Mouse (Mus musculus) stomach, embryonic 16.5 days (tissue): ENCODE measurements around the gene Asna1. TPM values are rescaled to one million over a fixed set of nuclear protein-coding genes. Genes with fewer than 3 reads are reported as not detected.

ENCODE experiments used
- ATAC-seq: fragments of 200-750 bp; cut with Nextera tagmentation; 2 replicates; pipeline ENCODE4 v1.8.0; 2017; ENCODE audit warnings: moderate number of reproducible peaks, moderate TSS enrichment; ENCODE audit not compliant: insufficient read depth, low FRiP score
- H3K27ac ChIP-seq: fragments of 300-500 bp; sonication (generic); 2 replicates; pipeline ENCODE4 v1.5.1; 2014; ENCODE audit warnings: low read length
- H3K27me3 ChIP-seq: fragments of 300-500 bp; sonication (generic); 2 replicates; pipeline ENCODE4 v1.6.1; 2014; ENCODE audit warnings: low read length, control low read depth, mixed read lengths; ENCODE audit not compliant: control insufficient read depth, insufficient read depth
- H3K36me3 ChIP-seq: fragments of 300-500 bp; sonication (generic); 2 replicates; pipeline ENCODE4 v1.6.1; 2014; ENCODE audit warnings: low read length; ENCODE audit not compliant: control insufficient read depth, insufficient read depth
- H3K4me1 ChIP-seq: fragments of 300-500 bp; sonication (generic); 2 replicates; pipeline ENCODE4 v1.6.1; 2014; ENCODE audit warnings: low read length, control low read depth, mixed read lengths; ENCODE audit not compliant: control insufficient read depth, insufficient read depth
- H3K4me2 ChIP-seq: fragments of 300-500 bp; sonication (generic); 2 replicates; pipeline ENCODE4 v1.6.1; 2014; ENCODE audit warnings: low read depth, low read length, mixed read lengths
- H3K4me3 ChIP-seq: fragments of 300-500 bp; sonication (generic); replicated peaks from 2 replicates; pipeline ENCODE4 v1.5.1; 2014; ENCODE audit warnings: mild to moderate bottlenecking, low read length
- H3K9ac ChIP-seq: fragments of 300-500 bp; sonication (generic); 2 replicates; pipeline ENCODE4 v1.6.1; 2014; ENCODE audit warnings: low read length
- H3K9me3 ChIP-seq: fragments of 300-500 bp; sonication (generic); replicated peaks from 2 replicates; pipeline ENCODE4 v1.6.1; 2016; ENCODE audit warnings: low read length, control low read depth; ENCODE audit not compliant: control insufficient read depth
- WGBS: fragments of 180-500 bp; shearing (Covaris S2); extraction: QIAGEN DNeasy Blood & Tissue Kit; methylation state at CpG from one replicate; pipeline ENCODE4 v1.1.7; 2014; 5-methylcytosine and 5-hydroxymethylcytosine counted together
- polyA plus RNA-seq: library from polyadenylated mRNA; unstranded; fragments of >200 nt; fragmentation: Nextera tagmentation; extraction: Ambion mirVana; gene quantifications from 2 replicates; pipeline ENCODE4 v1.2.1, GENCODE M21; 2015

The Asna1 gene
- polyA plus RNA-seq, 1 experiment from 2014 or later = 108 TPM

DNA sequence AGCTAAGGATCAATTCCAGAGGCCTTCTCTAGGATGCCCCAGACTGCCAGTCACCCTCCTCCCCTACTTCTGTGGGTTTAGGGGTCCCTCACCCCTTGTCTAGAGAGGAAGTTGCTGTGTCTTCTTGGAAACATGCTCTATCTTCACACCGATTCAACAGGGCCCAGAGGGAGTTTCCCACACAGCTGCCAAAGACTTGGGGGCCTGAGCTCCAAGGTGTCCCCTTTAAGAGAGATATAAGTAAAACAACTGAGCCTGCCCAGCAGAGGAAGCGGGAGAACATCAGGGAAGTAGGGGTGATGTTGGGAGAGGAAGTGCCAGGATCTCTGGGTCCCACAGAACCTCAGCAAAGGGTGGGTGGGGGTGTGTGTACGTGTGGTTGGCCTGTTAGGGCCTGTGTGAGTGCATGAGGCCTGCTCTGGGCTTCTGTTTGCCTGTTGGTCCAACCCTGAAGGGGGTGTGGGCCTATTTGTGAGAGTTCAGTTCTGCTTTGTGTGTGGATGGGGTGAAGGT is 42.5 kb downstream of the Asna1 start:
- WGBS = 35% methylated on average over 3 of the region's 3 CpGs
- peak overlapping the region; percentile 11 for H3K9ac ChIP-seq

DNA sequence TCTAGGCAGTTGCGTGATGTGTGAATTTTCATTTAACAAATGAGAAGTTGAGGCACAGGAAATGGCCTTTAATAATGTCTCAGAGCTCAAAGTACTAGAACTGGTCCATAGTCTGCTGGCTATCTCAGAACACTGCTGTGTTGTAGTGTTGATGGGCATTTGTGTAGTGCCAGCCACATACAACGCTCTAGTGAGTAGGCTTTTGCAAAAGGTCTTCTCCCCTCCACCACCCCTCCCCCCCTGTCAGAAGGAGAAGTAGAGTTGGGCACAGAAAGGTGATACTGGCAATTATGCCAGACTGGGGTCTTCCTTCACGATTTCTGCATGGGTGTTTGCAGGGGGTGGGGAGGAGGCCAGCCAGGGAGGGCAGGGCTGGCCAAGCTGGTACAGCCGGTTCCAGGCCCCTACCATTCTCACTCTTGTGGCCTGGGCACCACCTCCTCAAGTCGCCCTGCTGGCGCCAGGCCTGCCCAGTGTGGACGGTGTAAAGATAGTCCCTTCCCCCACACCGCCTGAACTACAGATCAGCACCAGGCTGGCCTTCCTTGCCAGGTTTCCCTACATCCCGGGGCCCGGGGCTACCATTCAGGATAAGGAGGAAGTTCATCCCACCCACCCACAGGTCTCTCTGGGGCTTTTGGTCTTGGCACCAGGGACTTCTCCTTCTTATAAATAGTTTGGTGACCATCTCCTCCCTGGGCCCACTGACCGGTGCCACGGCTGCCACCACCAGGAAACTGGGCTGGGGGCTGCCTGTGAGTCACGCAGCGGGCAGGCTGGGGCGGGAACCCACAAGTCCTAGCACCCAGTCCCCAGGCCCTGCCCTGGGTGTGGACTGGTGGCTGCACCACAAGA is 43.2 kb downstream of the Asna1 start:
- H3K4me2 ChIP-seq = peak overlapping the region; percentile 12; the same call in 1 of the 2 replicates
- no peak overlapping the region for H3K4me3 ChIP-seq
- no peaks in the 10 kb centered on the region for H3K9me3 ChIP-seq
- H3K9ac ChIP-seq = peak overlapping the region; percentile 11; the same call in 1 of the 2 replicates
- ATAC-seq = no peak
- peaks cover 61% of the 10 kb centered on the region for H3K4me1 ChIP-seq
- H3K27me3 ChIP-seq = no peaks in the 10 kb centered on the region
- no peaks in the 10 kb centered on the region for H3K36me3 ChIP-seq
- H3K27ac ChIP-seq = peak overlapping the region; percentile 94
- 68% methylated on average over 15 of the region's 15 CpGs for WGBS

More for the DNA sequence above, 42.5 kb downstream of the Asna1 start:
- H3K9me3 ChIP-seq = no peaks in the 10 kb centered on the region
- peaks cover 62% of the 10 kb centered on the region for H3K4me1 ChIP-seq
- peak overlapping the region; percentile 12; the same call in 1 of the 2 replicates for H3K4me2 ChIP-seq
- ATAC-seq = no peak
- no peak overlapping the region for H3K4me3 ChIP-seq
- no peaks in the 10 kb centered on the region for H3K27me3 ChIP-seq
- H3K36me3 ChIP-seq = no peaks in the 10 kb centered on the region
- H3K27ac ChIP-seq = peak overlapping the region; percentile 94

DNA sequence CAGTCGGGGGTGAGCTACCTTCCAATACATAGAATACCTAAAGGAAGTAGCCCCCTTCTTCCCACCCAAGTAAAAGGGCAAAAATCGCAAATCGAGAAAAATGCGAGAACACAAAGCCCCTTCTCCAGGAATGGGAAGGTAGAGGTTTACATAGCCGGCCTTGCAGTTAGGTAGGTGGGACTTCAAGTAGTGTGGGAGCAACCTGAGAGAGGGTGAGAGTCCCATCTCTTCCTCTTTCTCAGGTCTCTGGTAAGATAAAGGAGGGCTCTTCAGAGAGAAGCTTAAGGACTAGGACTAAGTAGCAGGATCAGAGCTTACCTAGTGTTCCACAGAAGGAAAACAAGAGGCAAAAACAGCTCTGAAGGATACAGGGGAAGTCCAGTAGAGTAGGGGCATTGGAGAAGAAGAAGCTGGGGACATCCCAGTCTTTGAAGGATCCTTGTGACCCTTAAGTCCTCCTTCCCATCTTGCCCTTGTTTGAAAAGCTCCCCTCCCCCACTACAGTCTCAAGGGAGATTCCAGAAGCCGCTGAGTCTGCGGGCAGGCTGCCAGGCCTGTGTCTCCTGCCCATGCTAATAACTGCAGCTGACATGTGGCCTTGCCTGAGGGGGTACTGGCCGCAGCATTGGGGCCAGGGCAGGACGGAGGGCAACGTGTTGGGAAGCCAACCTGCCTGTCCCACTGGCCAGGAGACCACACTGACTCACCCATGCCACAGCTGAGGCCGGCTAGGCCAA is 44.3 kb downstream of the Asna1 start:
- H3K36me3 ChIP-seq = no peaks in the 10 kb centered on the region
- H3K27me3 ChIP-seq = no peaks in the 10 kb centered on the region
- no peaks in the 10 kb centered on the region for H3K9me3 ChIP-seq
- peak overlapping the region; percentile 94 for H3K27ac ChIP-seq
- H3K4me2 ChIP-seq = peak overlapping the region; percentile 90
- H3K4me1 ChIP-seq = peaks cover 63% of the 10 kb centered on the region
- H3K9ac ChIP-seq = peak overlapping the region; percentile 87
- WGBS = 30% methylated on average over 11 of the region's 11 CpGs
- H3K4me3 ChIP-seq = peak overlapping the region; percentile 72
- ATAC-seq = no peak

DNA sequence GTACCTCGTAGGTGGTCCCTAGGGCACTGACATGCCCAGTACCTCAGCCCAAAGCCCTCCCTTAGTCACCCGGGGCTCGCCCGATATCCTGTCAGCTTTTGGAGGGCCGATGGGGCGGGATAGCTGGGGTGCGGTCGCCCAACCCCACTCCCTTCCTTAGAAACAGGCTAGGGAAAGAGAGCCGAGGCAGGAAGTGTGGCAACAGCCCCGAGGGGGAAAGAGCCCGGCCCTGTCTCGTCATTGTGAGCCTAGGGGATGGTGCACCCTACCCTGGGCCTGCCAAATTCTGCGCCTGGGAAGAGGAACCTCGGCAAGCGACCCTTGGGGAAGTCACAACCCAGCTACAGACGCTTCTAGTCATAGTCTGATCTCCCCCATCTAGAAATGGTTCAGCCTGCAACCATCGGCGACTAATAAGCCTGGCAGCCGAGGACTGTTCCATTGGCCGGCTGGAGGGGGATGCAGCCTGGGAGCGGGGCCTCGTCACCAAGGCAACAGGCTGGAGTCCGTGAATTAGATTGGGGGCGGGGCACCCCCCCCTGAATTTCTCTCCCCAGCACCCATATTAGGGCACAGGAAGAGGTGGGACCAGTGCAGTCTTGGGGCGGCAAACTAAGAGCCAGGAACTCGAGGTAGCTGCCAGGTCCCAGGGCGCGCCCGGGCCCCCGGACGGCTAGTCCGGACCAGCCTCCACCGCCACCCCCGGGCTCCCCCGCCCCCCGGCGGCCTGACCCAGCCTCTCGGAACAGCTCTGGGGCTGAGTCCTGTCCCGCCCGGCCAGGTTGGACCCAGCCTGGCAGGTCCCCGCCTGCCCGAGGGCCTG is 45.3 kb downstream of the Asna1 start:
- Histone ChIP-seq H3K9me3 (no peaks in the 10 kb centered on the region), H3K36me3 (no peaks in the 10 kb centered on the region), H3K4me3 (peak overlapping the region; percentile 72), H3K9ac (peak overlapping the region; percentile 87), H3K4me2 (peak overlapping the region; percentile 90), H3K27me3 (no peaks in the 10 kb centered on the region), H3K4me1 (peaks cover 59% of the 10 kb centered on the region), H3K27ac (peak overlapping the region; percentile 94)
- ATAC-seq = peak; percentile 54
- WGBS = 2% methylated on average over 42 of the region's 42 CpGs

DNA sequence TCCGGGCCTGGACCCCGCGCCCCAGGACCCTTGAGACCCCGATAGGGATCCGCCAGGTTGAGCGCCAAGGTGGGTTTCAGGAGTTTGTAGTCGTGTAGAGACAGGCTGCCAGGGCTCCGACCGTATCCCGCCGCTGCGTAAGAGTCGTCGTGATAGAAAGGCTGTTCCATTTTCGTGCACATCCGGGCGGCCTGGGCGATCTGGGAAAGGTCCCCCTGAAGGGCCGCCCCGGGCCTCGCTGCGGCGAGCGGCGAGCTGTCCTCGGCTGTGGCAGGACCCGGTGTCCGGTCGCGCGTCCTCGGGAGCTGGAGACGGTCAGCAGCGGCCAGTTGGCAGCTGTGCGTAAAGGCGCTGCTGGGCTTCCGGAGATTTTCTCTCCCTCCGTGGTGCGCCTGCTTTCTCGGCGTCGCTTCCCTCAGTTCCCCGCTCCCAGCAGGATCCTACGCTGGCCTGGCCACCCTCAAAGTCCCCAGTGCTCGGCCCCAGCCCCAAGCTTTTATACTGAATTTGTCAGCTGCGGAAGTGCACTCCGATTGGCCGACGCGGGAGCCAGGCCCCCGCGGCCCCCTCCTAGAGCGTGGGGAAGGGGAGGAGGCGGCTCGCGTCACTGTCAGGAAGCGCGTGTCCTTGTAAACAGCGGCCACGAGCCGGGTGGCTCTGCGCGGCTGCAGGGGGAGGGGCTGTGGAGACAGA is 46.7 kb downstream of the Asna1 start, which contains the start of gene Junb:
TSS of gene Junb (minus strand) at position 471 of the 693 bp plus-strand sequence.
- Histone ChIP-seq H3K9me3 (no peaks in the 10 kb centered on the region), H3K27me3 (no peaks in the 10 kb centered on the region), H3K36me3 (no peaks in the 10 kb centered on the region), H3K4me3 (peak within 1 kb of the TSS; percentile 72), H3K27ac (peak within 1 kb of the TSS; percentile 94), H3K4me2 (peak within 1 kb of the TSS; percentile 90), H3K4me1 (peaks cover 53% of the 10 kb centered on the region), H3K9ac (peak within 1 kb of the TSS; percentile 87)
- under 1% methylated on average over 60 of the region's 63 CpGs for WGBS
- ATAC-seq = peak; percentile 59

DNA sequence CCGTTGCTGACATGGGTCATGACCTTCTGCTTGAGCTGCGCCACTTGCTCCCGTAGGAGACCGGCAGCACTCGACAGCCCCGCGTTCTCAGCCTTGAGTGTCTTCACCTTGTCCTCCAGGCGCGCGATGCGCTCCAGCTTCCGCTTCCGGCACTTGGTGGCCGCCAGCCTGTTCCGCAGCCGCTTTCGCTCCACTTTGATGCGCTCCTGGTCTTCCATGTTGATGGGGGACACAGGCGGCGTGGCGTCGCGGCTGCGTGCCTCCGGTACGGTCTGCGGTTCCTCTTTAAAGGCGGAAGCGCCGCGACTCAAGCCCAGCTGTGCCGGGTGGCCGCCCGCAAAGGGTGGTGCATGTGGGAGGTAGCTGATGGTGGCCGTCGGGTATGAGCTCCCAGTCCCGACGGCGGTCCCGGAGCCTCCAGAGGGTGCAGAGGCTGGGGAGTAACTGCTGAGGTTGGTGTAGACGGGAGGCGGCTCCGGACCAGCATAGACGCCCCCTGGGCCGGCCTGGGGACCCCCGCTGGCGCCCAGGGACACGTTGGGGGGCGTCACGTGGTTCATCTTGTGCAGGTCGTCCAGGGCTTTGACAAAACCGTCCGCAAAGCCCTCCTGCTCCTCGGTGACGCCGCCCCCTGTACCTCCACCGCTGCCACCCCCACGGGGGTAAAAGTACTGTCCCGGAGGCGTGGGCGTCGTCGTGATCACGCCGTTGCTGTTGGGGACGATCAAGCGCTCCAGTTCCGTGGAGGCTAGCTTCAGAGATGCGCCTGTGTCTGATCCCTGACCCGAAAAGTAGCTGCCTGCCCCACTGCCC is 47.4 kb downstream of the Asna1 start:
- peak overlapping the region; percentile 94 for H3K27ac ChIP-seq
- no peaks in the 10 kb centered on the region for H3K27me3 ChIP-seq
- ATAC-seq = no peak
- peak overlapping the region; percentile 72 for H3K4me3 ChIP-seq
- WGBS = under 1% methylated on average over 70 of the region's 70 CpGs
- peak overlapping the region; percentile 87 for H3K9ac ChIP-seq
- no peaks in the 10 kb centered on the region for H3K36me3 ChIP-seq
- H3K4me2 ChIP-seq = peak overlapping the region; percentile 90
- H3K4me1 ChIP-seq = peaks cover 51% of the 10 kb centered on the region
- H3K9me3 ChIP-seq = no peaks in the 10 kb centered on the region

DNA sequence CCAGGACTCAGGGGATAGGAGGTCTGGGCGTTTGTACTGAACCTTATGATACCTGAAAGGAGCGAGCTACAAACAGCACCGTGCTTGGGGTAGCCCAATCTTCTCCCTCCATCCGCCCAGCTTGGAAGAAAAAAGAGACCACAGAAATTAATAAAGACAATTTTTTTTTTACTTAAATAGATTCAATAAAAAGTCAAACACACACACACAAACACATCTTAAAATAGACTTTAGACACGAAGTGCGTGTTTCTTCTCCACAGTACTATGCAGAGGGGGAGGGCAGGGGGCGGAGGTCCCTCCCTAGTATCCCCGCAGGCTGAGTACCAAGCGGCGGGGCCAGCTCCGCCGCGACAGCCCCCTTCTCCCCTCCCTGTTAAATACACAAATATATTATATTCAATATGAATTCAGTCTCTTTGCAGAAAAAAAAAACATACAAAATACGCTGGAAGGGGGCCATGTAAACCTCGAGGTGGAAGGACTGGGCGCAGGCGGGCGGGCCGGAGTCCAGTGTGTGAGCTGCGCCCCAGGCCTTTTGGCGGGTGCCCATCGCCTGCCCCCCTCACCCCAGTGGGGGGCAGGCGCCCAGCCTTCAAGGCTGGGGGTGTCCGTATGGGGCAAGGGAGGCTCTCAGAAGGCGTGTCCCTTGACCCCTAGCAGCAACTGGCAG is 48.2 kb downstream of the Asna1 start:
- ATAC-seq = no peak
- H3K4me3 ChIP-seq = peak overlapping the region; percentile 72
- WGBS = 1% methylated on average over 25 of the region's 25 CpGs
- peak overlapping the region; percentile 90 for H3K4me2 ChIP-seq
- H3K9me3 ChIP-seq = no peaks in the 10 kb centered on the region
- H3K27me3 ChIP-seq = no peaks in the 10 kb centered on the region
- H3K9ac ChIP-seq = peak overlapping the region; percentile 87
- no peaks in the 10 kb centered on the region for H3K36me3 ChIP-seq
- peaks cover 44% of the 10 kb centered on the region for H3K4me1 ChIP-seq
- peak overlapping the region; percentile 94 for H3K27ac ChIP-seq
